Mouse (Mus musculus): ENCODE results near the gene Ino80.

Gene Ino80

GRCm38 (mm10) chr2:119454558-119454957, 22.9 kb downstream of the Ino80 start:
- DNase-seq (ENCODE audit: low read depth, low spot score), result no peak

- peak; percentile 31 for DNase-seq (ENCODE audit: low read depth, low spot score)
Observed at GRCm38 (mm10) chr2:119436988-119437387, 40.5 kb downstream of the Ino80 start.

- DNase-seq (ENCODE audit: low read depth, low spot score), result no peak
Observed at GRCm38 (mm10) chr2:119436467-119436866, 41.0 kb downstream of the Ino80 start.

GRCm38 (mm10) chr2:119413819-119414218, 63.7 kb downstream of the Ino80 start:
- peak; percentile 35 for DNase-seq (ENCODE audit: low read depth, low spot score)

GRCm38 (mm10) chr2:119411674-119412073, 65.8 kb downstream of the Ino80 start:
- no peak for DNase-seq (ENCODE audit: low read depth, low spot score)

- DNase-seq (ENCODE audit: low read depth, low spot score), result no peak
Observed at GRCm38 (mm10) chr2:119411016-119411415, 66.5 kb downstream of the Ino80 start.

- DNase-seq (ENCODE audit: low read depth, low spot score), result no peak
Observed at GRCm38 (mm10) chr2:119408733-119409132, 68.8 kb downstream of the Ino80 start.

GRCm38 (mm10) chr2:119408278-119408677, 69.2 kb downstream of the Ino80 start:
- DNase-seq (ENCODE audit: low read depth, low spot score), result no peak

GRCm38 (mm10) chr2:119399313-119399712, 78.2 kb downstream of the Ino80 start:
- no peak for DNase-seq (ENCODE audit: low read depth, low spot score)

GRCm38 (mm10) chr2:119398665-119399064, 78.8 kb downstream of the Ino80 start:
- DNase-seq (ENCODE audit: low read depth, low spot score), result no peak

GRCm38 (mm10) chr2:119398252-119398651, 79.2 kb downstream of the Ino80 start:
- no peak for DNase-seq (ENCODE audit: low read depth, low spot score)

- DNase-seq (ENCODE audit: low read depth, low spot score), result no peak
Observed at GRCm38 (mm10) chr2:119389992-119390391, 87.5 kb downstream of the Ino80 start.

- DNase-seq (ENCODE audit: low read depth, low spot score), result no peak
Observed at GRCm38 (mm10) chr2:119388266-119388665, 89.2 kb downstream of the Ino80 start.

GRCm38 (mm10) chr2:119379455-119379854, 98.0 kb downstream of the Ino80 start:
- no peak for DNase-seq (ENCODE audit: low read depth, low spot score)

GRCm38 (mm10) chr2:119377826-119378225, 99.7 kb downstream of the Ino80 start:
- no peak for DNase-seq (ENCODE audit: low read depth, low spot score)

GRCm38 (mm10) chr2:119377286-119377685, 100.2 kb downstream of the Ino80 start:
- DNase-seq (ENCODE audit: low read depth, low spot score), result no peak

- no peak for DNase-seq (ENCODE audit: low read depth, low spot score)
Observed at GRCm38 (mm10) chr2:119370116-119370515, 107.4 kb downstream of the Ino80 start.

- no peak for DNase-seq (ENCODE audit: low read depth, low spot score)
Observed at GRCm38 (mm10) chr2:119367346-119367745, 110.1 kb downstream of the Ino80 start.

GRCm38 (mm10) chr2:119364969-119365368, 112.5 kb downstream of the Ino80 start:
- no peak for DNase-seq (ENCODE audit: low read depth, low spot score)

GRCm38 (mm10) chr2:119359721-119360291, 117.7 kb downstream of the Ino80 start:
- no peak for DNase-seq (ENCODE audit: low read depth, low spot score)

- DNase-seq (ENCODE audit: low read depth, low spot score), result no peak
Observed at GRCm38 (mm10) chr2:119358249-119358648, 119.2 kb downstream of the Ino80 start.

- DNase-seq (ENCODE audit: low read depth, low spot score), result no peak
Observed at GRCm38 (mm10) chr2:119356805-119357204, 120.7 kb downstream of the Ino80 start.

GRCm38 (mm10) chr2:119356310-119356709, 121.2 kb downstream of the Ino80 start:
- no peak for DNase-seq (ENCODE audit: low read depth, low spot score)

- DNase-seq (ENCODE audit: low read depth, low spot score), result no peak
Observed at GRCm38 (mm10) chr2:119355651-119356050, 121.8 kb downstream of the Ino80 start.

Measured in retina, postnatal 7 days (tissue).